Mouse (Mus musculus): ENCODE data around the gene Ppp1r13b. TPM values are rescaled to one million over a fixed set of nuclear protein-coding genes. Genes with fewer than 3 reads are reported as not detected.

The Ppp1r13b gene
- polyA plus RNA-seq, 1 experiment: 13.8 TPM

DNA sequence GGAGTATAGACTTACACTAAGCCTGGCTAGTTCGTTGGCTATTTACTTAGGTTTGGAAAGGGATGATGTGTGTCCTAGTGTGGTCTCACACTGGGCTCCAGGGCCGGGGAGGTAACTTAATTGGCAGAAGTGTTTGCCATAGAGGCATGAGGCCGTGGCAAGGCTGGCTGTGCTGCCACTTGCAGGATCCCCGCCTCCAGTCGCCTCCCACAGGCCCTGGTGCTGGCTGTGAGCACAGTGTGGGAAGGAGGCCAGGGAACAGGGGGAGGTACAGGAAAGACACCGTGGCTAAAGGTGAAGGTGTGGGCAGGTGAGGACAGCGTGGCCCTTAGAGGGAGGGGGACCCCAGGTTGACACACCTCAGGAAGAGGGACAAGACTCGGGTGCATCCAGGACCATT is 88.0 kb downstream of the Ppp1r13b start:
- Histone ChIP-seq H3K27ac (ENCODE audit: insufficient read depth, low read length) (no peak overlapping the region), H3K4me3 (ENCODE audit: extremely low read depth, insufficient read depth, insufficient read length) (no peak overlapping the region), H3K4me1 (ENCODE audit: control insufficient read depth, insufficient read depth, insufficient read length) (peaks cover 1% of the 10 kb centered on the region; the same call in 1 of the 2 replicates), H3K36me3 (ENCODE audit: control insufficient read depth, insufficient read depth, low read length) (no peaks in the 10 kb centered on the region), H3K27me3 (ENCODE audit: control insufficient read depth, insufficient read depth, low read length) (no peaks in the 10 kb centered on the region)
- TF ChIP-seq CTCF (IDR thresholded peaks at IDR 0.05; ENCODE audit: extremely low read depth, insufficient read depth, insufficient read length, insufficient replicate concordance) (no peak), POLR2A (IDR thresholded peaks at IDR 0.05; ENCODE audit: low read depth, low read length) (no peak)
- DNase-seq (ENCODE audit: low read depth in 1 of 2, low spot score in 2 of 2): no peak
- WGBS: 83% methylated on average over 8 of the region's 8 CpGs

- no peak overlapping the region for H3K4me3 ChIP-seq (ENCODE audit: extremely low read depth, insufficient read depth, insufficient read length)
- DNase-seq (ENCODE audit: low read depth in 1 of 2, low spot score in 2 of 2): no peak
- H3K36me3 ChIP-seq (ENCODE audit: control insufficient read depth, insufficient read depth, low read length): no peaks in the 10 kb centered on the region
- TF ChIP-seq CTCF (IDR thresholded peaks at IDR 0.05; ENCODE audit: extremely low read depth, insufficient read depth, insufficient read length, insufficient replicate concordance): no peak
- no peak for TF ChIP-seq POLR2A (IDR thresholded peaks at IDR 0.05; ENCODE audit: low read depth, low read length)
- H3K27ac ChIP-seq (ENCODE audit: insufficient read depth, low read length): no peak overlapping the region
- H3K4me1 ChIP-seq (ENCODE audit: control insufficient read depth, insufficient read depth, insufficient read length): peaks cover 4% of the 10 kb centered on the region; the same call in 1 of the 2 replicates
- H3K27me3 ChIP-seq (ENCODE audit: control insufficient read depth, insufficient read depth, low read length): no peaks in the 10 kb centered on the region
- WGBS: 84% methylated on average over 8 of the region's 8 CpGs
These were observed 89.9 kb downstream of the Ppp1r13b start for GRCm38 (mm10) chr12:111817991-111818390.

DNA sequence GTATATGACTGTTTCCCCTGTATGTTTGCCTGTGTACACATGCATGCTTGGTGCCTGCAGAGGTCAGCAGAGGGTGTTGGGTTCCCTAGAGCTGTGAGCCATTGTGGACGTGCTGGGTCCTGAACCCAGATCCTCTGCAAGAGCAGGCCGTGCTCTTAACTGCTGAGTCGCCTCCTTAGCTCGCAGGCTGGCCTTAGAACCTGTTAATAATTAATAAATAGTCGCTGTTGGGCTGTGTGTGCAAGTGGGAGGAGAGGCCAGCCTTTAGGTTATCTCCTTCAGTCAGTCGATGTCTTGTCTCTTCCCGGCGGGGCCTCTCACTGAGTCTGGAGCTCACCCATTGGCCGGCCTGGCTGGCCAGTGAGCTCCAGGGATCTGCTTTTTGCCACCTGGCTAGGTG is 90.9 kb downstream of the Ppp1r13b start:
- Histone ChIP-seq H3K27ac (ENCODE audit: insufficient read depth, low read length) (no peak overlapping the region), H3K27me3 (ENCODE audit: control insufficient read depth, insufficient read depth, low read length) (no peaks in the 10 kb centered on the region), H3K36me3 (ENCODE audit: control insufficient read depth, insufficient read depth, low read length) (no peaks in the 10 kb centered on the region), H3K4me3 (ENCODE audit: extremely low read depth, insufficient read depth, insufficient read length) (no peak overlapping the region), H3K4me1 (ENCODE audit: control insufficient read depth, insufficient read depth, insufficient read length) (peaks cover 4% of the 10 kb centered on the region; the same call in 1 of the 2 replicates)
- no peak for TF ChIP-seq POLR2A (IDR thresholded peaks at IDR 0.05; ENCODE audit: low read depth, low read length)
- TF ChIP-seq CTCF (IDR thresholded peaks at IDR 0.05; ENCODE audit: extremely low read depth, insufficient read depth, insufficient read length, insufficient replicate concordance): no peak
- no peak for DNase-seq (ENCODE audit: low read depth in 1 of 2, low spot score in 2 of 2)
- 72% methylated on average over 9 of the region's 9 CpGs for WGBS

DNA sequence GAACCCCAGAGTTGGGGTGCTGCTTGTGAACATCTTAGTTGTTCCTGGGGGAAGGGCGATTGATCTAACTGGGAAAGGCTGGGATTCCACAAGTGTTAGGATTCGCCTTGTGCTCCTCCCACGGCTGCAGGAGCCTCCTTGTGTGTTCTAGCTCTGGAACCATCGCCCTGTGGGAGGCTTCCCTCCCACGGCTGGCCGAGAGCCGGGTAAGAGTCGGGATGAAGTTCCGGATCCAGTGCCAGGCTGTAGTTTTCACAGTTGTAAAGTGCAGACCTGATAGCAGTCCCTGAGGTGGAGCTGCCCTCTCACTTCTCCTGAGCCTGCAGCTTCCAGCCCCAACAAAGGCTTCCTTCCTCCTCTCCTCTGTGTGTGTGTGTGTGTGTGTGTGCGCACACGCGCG is 91.4 kb downstream of the Ppp1r13b start:
- Histone ChIP-seq H3K4me1 (ENCODE audit: control insufficient read depth, insufficient read depth, insufficient read length) (peaks cover 4% of the 10 kb centered on the region; the same call in 1 of the 2 replicates), H3K4me3 (ENCODE audit: extremely low read depth, insufficient read depth, insufficient read length) (no peak overlapping the region), H3K27ac (ENCODE audit: insufficient read depth, low read length) (no peak overlapping the region), H3K27me3 (ENCODE audit: control insufficient read depth, insufficient read depth, low read length) (no peaks in the 10 kb centered on the region), H3K36me3 (ENCODE audit: control insufficient read depth, insufficient read depth, low read length) (no peaks in the 10 kb centered on the region)
- no peak for TF ChIP-seq POLR2A (IDR thresholded peaks at IDR 0.05; ENCODE audit: low read depth, low read length)
- DNase-seq (ENCODE audit: low read depth in 1 of 2, low spot score in 2 of 2): no peak
- 88% methylated on average over 13 of the region's 13 CpGs for WGBS

DNA sequence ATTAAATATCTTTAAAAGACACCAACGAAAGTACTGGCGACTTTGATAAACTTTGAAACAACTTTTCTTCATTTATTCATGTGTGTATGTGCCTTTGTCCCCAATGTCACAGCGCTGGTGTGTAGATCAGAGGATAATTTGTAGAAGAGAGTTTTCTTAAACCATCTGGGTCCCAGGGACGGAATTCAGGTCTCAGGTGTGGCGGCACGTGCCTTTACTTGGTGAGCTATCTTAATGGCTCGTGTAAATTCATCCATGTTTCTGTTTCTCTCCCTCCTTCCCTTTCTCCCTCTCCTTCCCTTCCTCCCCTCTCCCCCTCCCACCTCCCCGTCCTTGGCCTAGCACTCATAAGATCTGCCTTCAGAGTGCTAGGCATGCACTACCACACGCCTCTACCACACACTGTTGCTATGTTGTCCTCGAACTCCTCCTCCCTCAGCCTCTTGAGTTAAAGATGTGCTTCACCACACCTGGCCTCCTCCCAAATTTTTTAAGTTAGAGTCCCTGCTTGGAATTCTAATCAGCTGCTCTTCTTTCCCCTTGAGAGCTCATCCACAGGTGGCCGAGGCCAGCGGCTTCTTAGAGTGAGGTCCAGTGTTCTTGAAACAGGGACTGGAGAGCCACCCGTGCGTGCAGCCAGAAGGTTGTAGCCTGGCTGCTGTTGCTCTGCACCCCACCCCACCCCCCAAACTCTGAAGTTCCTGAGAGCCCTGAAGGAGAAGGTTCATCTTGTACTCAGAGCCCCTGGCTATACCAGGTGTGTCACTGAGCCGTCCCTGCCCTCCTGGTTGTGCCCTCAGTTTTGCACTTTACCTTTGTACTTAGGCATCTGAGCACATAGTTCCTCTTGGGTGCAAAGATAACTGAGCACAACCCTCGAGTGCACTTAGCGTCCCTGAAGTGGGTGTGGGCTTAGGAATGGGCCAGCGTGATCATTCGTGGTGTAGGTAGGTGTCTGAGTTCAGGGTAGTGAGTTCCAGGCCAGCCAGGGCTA is 92.8 kb downstream of the Ppp1r13b start:
- peak overlapping the region; percentile 92 for H3K4me3 ChIP-seq (ENCODE audit: extremely low read depth, insufficient read depth, insufficient read length)
- no peak for DNase-seq (ENCODE audit: low read depth in 1 of 2, low spot score in 2 of 2)
- H3K36me3 ChIP-seq (ENCODE audit: control insufficient read depth, insufficient read depth, low read length): no peaks in the 10 kb centered on the region
- TF ChIP-seq CTCF (IDR thresholded peaks at IDR 0.05; ENCODE audit: extremely low read depth, insufficient read depth, insufficient read length, insufficient replicate concordance) (no peak), POLR2A (IDR thresholded peaks at IDR 0.05; ENCODE audit: low read depth, low read length) (no peak)
- H3K27me3 ChIP-seq (ENCODE audit: control insufficient read depth, insufficient read depth, low read length): no peaks in the 10 kb centered on the region
- WGBS: 40% methylated on average over 19 of the region's 19 CpGs
- peaks cover 5% of the 10 kb centered on the region; the same call in 1 of the 2 replicates for H3K4me1 ChIP-seq (ENCODE audit: control insufficient read depth, insufficient read depth, insufficient read length)
- H3K27ac ChIP-seq (ENCODE audit: insufficient read depth, low read length): no peak overlapping the region

- Histone ChIP-seq H3K27ac (ENCODE audit: insufficient read depth, low read length) (peak within 1 kb of the TSS; percentile 66), H3K4me3 (ENCODE audit: extremely low read depth, insufficient read depth, insufficient read length) (peak within 1 kb of the TSS; percentile 92), H3K27me3 (ENCODE audit: control insufficient read depth, insufficient read depth, low read length) (no peaks in the 10 kb centered on the region), H3K4me1 (ENCODE audit: control insufficient read depth, insufficient read depth, insufficient read length) (peaks cover 10% of the 10 kb centered on the region; the same call in 1 of the 2 replicates), H3K36me3 (ENCODE audit: control insufficient read depth, insufficient read depth, low read length) (no peaks in the 10 kb centered on the region)
- DNase-seq (ENCODE audit: low read depth in 1 of 2, low spot score in 2 of 2): peak; percentile 97 to 98
- under 1% methylated on average over 87 of the region's 87 CpGs for WGBS
- TF ChIP-seq CTCF (IDR thresholded peaks at IDR 0.05; ENCODE audit: extremely low read depth, insufficient read depth, insufficient read length, insufficient replicate concordance): no peak
- peak; percentile 41 for TF ChIP-seq POLR2A (IDR thresholded peaks at IDR 0.05; ENCODE audit: low read depth, low read length)
These were observed 93.9 kb downstream of the Ppp1r13b start, which contains the start of the genes Xrcc3 and Zfyve21 for GRCm38 (mm10) chr12:111813766-111814617. TSS of gene Xrcc3 (minus strand) at chr12:111813873. TSS of gene Zfyve21 (plus strand) at chr12:111814170.
